Mouse (Mus musculus) C2C12 (cell line): ENCODE measurements around the gene Ypel2.

Experiments used
- CTCF ChIP-seq: IDR thresholded peaks from one replicate; pipeline ENCODE4 v1.5.1; 2011; ENCODE audit not compliant: control insufficient read depth, insufficient read depth, insufficient read length
- MAX ChIP-seq: IDR thresholded peaks from one replicate; pipeline ENCODE4 v1.6.1; 2011; ENCODE audit warnings: mild to moderate bottlenecking, control low read depth
- MYOD1 ChIP-seq: IDR thresholded peaks from one replicate; pipeline ENCODE4 v1.6.1; 2011; ENCODE audit warnings: low read depth; ENCODE audit not compliant: control insufficient read depth, insufficient read length
- MYOG ChIP-seq: IDR thresholded peaks from one replicate; pipeline ENCODE4 v1.6.1; 2011; ENCODE audit not compliant: control insufficient read depth, insufficient read length; ENCODE audit errors: extremely low read depth
- USF1 ChIP-seq: IDR thresholded peaks from one replicate; pipeline ENCODE4 v1.6.1; 2011; ENCODE audit warnings: low read depth, mild to moderate bottlenecking, control low read depth, moderate library complexity

- TF ChIP-seq CTCF, result no peak
- no peak for TF ChIP-seq MYOG
- TF ChIP-seq USF1, result no peak
- TF ChIP-seq MAX, result no peak
- TF ChIP-seq MYOD1, result no peak
Observed at GRCm38 (mm10) chr11:86992461-86992988, 982 bp downstream of the Ypel2 start.
